Mouse (Mus musculus): ENCODE measurements around the gene Acadsb. TPM values are rescaled to one million over a fixed set of nuclear protein-coding genes. Genes with fewer than 3 reads are reported as not detected.
"Not testable (repeated sequence)": the region's sequence is repeated elsewhere in the genome, so short reads cannot be mapped to it uniquely, and the experiment has no call there.

The Acadsb gene
- 10 to 100 TPM; 93.3 to 99.4 TPM for total RNA-seq (2021)
- long read RNA-seq, experiment 1, full-length matches to known transcripts: 55 of 65 reads
- long read RNA-seq, experiment 1, partial matches to known transcripts: 1 of 65 reads
- long read RNA-seq, experiment 1, other reads (novel, unspliced or antisense): 9 of 65 reads
- long read RNA-seq, experiment 2, full-length matches to known transcripts: 30 of 36 reads
- long read RNA-seq, experiment 2, partial matches to known transcripts: 4 of 36 reads
- long read RNA-seq, experiment 2, other reads (novel, unspliced or antisense): 2 of 36 reads

DNA sequence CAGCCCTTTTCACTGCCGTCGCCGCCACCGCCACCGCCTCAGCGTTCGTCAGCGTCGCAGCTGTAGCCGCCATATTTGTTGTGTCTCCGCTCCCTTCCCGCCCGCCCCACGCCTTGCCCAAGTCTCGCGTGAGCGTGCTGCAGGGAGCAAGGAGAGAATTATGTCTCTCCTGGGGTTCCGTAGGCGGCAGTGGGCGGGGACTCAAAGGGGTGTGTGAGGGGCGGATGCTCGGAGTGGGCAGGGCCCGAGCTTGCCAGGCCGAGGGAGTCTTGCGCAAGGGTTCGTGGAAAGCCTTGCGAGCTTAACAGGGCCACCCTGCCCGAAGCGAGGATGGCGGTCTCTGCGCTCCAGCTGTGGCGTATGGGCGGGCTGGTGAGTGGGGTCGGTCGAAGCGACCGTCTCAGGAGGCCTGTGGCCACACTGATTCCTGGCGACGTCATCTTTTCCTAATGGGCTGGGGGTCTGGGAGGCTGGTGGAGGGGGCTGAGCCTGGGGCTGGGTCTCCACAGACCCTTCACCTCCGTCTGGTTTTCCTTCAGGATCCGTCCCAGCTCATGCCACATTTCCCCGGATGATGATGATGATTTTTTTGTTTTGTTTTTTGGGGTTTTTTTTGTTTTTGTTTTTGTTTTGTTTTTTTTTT lies at the start of gene Acadsb, which contains the start of gene Ikzf5:
Acadsb (plus strand) TSS at position 186 of the 643 bp plus-strand sequence.
Ikzf5 (minus strand) TSS at position 106 of the 643 bp plus-strand sequence.
- peak; percentile 99 to 100 for DNase-seq (ENCODE audit: low spot score in 2 of 2)

DNA sequence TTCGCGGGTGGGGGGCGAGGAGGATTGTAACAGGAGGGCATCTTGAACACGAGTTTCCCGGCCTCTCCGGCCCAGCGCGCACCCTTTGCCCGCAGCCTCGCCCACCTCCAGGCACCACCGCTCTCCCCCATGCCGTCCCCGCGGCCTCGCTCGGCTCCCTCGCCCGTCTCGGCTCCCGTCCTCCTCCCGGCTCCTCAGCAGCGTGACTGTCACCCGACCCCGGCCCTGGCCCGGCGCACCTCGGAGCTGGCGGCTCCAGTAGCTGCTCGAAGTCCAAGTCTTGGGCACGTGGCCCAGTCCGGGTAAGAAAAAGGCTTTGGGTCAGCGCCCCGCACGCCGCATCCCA lies 48.2 kb upstream of the Acadsb start:
- no peak for DNase-seq (ENCODE audit: low spot score in 2 of 2)

DNA sequence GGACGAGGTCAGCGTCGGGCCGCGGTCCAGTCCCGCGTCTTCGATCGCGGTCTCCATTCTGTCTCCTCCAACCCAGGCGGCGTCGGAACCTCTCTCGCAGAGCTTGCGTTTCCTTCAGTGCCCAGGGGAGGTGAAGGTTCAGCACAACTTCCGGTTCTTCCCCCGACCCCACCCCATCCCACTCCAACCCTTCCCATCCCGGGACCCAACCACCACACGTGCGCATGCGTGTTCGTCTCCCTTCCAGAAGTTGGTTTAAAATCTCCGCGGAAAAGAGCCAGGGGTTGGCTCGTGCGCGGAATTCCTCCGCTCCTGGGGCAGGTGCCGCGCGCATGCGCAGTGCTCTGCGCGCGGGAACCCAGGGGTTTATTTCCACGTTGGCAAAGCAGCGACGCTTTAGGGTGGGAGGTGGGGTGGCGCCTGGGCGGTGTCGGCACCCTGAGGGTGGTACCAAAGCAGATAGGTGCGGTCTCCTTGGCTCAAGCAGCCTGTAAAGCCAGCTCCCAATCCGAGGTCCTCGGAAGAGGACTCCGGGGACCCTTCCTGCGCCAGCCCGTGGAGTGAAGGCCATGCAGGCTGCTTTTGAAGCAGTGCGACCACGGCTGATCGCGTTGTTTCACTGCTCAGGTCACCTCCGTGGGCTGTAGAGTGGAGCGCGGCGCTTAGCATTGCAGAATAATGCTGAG lies 47.6 kb upstream of the Acadsb start, which contains the start of gene 2310057M21Rik:
2310057M21Rik (minus strand) TSS at position 145 of the 686 bp plus-strand sequence.
- peak; percentile 91 to 94 for DNase-seq (ENCODE audit: low spot score in 2 of 2)

DNA sequence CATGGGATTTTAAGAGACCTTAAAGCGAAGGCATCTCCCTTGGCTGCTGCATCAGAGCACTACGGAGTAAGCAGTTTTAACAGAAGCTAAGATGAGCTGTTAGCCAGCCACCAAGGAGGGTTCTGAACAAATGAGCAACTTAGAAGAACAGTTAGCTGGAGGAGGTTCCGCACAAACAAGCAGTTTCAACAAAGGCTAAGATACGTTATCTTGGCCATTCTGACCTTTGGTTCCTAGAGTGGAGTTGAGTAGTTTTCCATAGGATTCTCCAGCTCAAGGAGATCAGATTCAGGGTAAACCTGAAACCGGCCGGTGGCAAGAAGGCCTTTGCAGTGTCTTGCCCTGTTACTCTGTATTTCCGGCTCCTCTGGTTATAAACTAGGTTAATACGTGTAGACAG lies 46.3 kb upstream of the Acadsb start:
- no peak for DNase-seq (ENCODE audit: low spot score in 2 of 2)

DNA sequence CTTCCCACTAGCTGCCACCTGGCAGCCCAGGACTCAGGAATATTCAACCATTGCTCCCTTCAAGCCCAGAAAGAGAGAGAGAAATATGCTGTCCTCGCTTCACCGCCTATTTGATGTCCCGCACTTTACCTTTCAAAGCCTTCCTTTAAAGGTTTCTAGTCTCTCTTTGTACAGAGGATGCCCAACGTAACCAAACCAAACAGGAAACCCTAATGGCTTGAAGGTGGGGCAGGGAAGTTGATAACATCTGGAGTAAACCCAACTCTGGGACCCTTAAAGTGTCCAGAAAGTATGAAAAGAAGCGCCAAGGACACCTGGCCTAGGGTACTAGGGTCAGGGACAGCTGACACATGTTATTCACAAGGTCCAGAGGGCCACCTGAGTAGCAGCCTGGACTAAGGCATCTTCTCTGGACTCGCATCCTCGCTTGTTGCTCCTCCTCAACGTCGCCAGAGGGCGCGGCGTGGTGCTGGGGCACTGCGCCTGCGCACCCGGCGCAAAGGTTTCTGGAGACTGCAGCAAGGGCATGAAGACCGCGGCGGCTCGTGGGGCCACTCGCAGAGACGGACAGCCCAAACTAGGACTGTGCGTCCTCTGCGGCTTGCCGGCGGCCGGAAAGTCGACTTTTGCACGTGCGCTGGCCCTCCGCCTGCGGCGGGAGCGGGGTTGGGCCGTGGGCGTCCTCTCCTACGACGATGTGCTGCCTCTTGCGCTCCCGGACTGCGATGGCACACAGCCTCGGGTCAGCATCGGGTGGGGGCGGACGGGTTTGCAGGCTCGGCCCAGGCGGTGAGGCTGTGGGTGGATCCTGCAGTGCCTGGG lies 39.5 kb upstream of the Acadsb start, which contains the start of gene Pstk:
Pstk (plus strand) TSS at position 494 of the 822 bp plus-strand sequence.
- DNase-seq (ENCODE audit: low spot score in 2 of 2): peak; percentile 87 to 93

DNA sequence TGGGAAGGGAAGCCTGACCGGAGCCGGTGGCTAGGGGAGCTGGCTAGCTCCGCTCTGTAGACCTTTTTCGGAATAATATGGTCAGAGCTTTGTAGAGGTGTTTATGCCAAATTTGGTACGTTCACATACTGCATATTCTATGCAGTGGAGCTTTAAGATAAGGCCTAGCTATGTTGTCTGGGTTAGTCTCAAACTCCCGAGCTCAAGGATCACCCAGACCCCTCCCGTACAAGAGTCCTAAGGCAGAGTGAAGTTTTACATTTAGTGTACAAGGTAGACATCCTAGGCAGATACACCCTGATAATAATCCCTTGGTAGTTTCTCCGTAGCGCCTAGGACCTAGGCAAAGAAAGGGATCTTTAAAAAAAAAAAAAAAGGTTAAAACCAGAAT lies 38.9 kb upstream of the Acadsb start:
- no peak for DNase-seq (ENCODE audit: low spot score in 2 of 2)

DNA sequence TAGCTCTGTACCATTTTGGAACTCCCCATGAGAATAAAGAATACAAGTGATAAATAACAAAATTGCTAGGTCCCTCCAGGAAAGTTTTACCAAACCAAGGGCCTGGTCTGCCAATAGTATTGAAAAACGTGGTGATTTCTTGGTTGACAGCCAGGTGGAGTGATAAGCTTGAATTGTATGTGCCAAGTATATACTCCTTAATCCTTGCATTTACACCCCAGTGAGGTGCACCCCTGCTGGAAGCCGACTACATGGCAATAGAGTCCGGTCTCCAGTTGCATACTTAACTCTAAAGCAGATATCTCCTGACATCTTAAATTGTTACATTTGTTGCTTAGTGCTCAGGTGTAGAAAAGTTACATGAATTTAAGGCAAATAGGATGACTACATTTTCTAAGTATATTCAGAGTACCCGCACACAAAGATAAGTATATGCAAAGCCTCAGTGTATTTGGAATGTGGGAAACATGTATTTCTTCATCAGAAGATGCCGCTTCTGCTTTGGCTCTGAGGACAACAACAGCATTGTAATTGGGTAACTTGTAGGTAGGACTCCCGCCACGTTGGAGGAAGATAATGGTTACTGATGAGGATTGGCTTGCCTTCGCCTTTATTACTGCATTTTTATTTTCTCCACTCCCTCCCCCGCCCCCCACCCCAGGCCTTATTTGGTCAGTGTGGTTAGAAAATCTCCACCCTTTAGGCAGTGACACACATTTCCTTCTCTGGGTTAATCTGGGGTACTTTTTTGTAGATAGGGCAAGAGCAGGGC lies 38.3 kb upstream of the Acadsb start:
- no peak for DNase-seq (ENCODE audit: low spot score in 2 of 2)

DNA sequence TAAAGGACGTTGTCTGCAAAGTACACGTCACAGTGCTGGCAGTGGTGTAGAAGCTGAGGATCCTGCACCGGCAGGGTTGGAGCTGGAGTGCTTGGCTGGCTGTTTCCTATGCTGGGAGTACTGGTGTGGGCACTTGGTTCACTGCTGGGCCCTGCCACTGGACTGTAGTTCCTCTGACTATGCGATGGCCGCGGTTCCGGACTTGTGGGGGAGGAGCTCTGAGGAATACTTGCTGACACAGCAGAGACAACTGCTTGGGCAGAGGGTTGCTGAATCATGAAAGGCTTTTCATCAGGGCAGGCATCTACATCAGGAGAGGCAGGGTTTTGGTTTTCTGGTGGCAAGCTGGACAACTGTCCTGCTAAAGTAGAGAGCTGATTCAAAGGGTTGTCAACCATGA lies 18.6 kb upstream of the Acadsb start:
- DNase-seq (ENCODE audit: low spot score in 2 of 2): not testable (repeated sequence)

DNA sequence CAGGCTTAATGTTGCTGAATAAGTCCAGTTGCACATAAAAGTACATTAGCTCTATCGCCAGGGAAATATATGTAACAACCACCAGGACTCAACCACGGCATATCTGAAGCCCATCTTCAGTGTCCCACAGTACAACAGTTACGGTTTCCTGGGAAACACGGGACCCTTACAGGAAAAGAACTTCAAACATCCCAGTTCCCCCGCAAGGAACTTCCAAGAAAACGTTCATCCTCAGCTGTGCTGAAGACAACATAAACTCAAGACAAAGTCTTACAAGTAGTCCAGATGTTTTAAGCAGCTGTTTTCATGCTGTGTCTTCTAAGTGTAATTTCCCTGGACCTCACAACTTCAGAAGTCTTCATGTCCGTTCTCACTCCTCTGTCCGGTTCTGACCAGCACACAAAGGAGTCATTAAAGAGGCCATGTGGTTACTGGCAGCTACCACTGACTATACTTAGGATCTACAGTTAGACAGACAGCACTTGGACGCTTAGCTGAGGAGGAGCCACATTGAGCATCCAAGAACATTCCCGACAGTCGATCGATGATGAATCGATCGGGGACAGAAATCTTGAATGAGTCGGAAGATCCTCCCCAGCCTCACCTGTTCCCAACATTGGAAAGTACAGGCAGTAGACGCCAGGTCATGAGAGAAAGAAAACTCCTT lies 947 bp upstream of the Acadsb start:
- DNase-seq (ENCODE audit: low spot score in 2 of 2): no peak

DNA sequence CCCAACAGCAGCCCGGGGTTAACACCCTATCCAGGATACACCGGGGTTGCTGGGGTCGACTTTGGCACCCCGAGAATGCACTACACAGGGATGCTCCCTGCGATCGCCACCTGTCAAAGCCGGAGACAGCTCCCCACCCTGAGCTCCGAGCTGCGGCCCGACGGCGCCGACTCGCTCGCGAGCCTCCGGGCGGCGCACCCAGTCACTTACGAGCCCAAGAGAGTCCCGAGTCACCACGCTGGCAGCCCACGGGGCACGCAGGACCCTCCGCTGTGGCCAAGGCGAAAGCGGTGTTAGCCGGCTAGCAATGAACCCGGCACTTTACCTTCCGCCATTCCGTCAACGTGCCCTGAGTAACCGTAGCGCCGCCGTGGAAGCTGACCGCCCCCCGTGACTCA lies 414 bp upstream of the Acadsb start:
- DNase-seq (ENCODE audit: low spot score in 2 of 2): peak in 1 of 2 experiments; percentile 48

DNA sequence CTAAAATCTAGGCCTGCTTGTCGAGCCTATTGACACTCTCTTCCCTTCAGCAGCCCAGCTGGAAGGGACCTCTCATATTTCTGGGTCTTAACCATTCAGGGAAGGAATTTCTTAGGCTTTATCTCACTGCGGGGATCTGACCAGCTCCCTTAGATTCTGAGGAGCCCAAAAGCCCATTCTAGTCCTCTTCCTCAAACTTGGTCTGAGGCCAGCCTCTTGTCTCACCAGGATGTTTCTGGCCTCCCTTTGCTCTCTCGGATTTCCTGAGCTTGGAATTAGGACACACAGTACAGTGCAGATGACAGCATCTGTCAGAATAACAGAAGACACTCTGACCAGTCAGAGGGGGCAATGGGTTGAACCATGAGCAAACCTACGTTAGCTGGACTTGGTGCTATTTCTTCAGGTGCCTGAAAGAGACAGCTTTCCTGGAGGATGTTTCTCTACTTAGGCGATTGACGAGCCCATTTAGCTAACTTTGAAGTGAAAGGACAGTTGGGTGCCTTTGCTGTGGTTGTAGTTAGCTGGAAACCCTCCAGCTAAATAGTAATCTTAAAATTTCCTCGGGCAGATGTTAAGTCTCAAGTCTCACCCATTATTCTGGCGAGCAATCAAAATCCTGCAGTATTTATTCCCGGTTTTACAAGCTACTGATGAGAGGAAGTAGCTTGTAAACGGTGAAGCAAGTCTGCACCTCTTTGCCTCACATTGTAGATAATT lies 980 bp downstream of the Acadsb start:
- DNase-seq (ENCODE audit: low spot score in 2 of 2): no peak

DNA sequence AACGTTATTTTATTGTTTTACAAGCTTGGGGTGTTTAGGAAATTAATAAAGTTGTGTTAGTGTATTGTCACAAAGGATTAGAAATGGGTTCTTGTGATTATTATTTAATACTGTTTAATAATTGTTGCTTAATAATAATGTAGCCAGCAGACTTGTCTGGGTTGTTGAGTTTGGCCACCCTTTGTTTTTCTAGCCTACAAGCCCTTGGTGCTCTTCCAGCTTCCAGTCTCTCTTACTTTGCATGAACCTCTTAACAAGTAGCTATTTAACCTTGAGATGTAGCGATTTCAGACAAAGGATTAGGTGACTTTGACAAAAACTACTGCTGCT lies 1.5 kb downstream of the Acadsb start:
- no peak for DNase-seq (ENCODE audit: low spot score in 2 of 2)

DNA sequence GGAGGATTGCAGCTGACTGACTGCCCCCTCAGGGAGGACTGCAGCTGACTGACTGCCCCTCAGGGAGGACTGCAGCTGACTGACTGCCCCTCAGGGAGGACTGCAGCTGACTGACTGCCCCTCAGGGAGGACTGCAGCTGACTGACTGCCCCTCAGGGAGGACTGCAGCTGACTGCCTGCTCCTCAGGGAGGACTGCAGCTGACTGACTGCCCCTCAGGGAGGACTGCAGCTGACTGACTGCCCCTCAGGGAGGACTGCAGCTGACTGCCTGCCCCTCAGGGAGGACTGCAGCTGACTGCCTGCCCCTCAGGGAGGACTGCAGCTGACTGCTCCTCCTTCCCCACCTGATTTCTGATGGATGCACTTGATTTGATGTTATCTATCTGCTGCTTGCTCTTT lies 6.3 kb downstream of the Acadsb start:
- not testable (repeated sequence) for DNase-seq (ENCODE audit: low spot score in 2 of 2)

DNA sequence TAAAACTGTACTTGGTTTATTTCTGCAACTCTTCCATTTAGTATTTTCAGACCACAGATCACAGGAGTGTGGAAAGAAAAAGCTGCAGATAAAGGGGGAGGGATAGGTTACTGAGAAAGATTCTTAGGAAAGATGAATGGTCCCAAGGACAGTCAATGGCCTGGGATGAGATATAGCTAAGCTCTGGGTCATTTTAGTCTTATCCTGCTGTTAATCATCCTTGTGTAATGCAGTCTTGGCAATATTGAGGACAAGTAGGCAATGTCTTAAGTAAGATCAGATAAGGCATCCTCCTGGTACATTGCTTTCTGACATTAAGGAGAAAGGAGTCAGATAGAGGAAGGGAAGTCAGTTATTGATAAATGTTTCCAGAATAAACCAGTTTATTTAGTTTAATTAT lies 7.2 kb downstream of the Acadsb start:
- no peak for DNase-seq (ENCODE audit: low spot score in 2 of 2)

DNA sequence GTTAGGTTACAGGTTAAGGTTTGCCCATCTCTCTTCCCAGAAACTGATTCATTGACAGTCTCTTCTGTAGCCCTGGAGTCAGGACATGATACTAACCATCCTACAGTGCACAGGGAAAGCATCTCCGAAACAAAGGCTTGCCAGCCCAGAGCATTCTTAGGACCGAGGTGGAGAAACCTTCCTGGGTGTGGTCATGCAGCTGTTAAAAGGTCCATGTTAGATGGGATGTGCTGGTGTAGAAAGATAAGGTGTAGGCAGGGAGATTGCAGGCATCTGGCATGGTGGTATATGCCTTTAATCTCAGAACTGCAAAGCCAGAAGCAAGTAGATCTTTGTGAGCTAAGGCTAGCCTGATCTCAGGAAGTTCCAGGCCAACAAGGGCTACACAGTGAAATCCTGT lies 14.5 kb downstream of the Acadsb start:
- no peak for DNase-seq (ENCODE audit: low spot score in 2 of 2)

DNA sequence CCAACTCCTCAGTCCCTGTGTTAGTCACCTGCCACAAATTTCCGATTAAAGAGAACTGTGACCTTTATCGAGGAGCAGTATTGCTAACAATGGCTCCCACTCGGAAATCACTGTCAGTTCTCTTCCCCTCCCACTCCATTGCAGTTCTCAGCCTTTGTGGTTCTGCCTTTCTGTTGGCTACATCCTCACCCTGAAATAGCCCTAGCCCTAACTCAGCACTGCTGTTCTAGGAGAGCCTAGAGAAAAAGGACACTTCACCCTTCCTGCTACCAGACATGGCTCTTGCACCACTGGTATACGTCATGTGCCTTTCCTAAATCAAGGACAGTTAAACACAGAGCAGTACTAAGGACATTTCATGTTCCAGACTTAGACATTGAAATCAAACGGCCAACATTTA lies 16.9 kb downstream of the Acadsb start:
- no peak for DNase-seq (ENCODE audit: low spot score in 2 of 2)

DNA sequence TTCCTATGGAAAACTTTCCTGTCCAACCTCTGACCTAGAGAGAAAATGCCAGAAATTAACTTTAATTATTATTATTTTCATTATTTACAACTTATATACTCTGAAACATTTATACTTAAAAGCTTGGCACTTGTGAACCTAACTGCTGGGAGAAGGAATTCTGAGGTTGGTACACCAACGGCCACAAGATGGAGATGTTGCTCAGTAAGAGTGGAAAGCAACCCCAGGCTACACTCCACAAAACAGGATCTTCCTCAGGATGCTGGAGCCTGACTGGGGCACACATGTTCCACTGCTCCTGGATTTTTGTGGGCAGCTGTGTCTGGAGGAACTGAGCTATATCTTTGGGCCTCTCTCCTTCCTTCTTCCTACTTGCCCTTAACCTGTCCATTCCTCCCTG lies 21.8 kb downstream of the Acadsb start:
- DNase-seq (ENCODE audit: low spot score in 2 of 2): peak; percentile 49 to 58

DNA sequence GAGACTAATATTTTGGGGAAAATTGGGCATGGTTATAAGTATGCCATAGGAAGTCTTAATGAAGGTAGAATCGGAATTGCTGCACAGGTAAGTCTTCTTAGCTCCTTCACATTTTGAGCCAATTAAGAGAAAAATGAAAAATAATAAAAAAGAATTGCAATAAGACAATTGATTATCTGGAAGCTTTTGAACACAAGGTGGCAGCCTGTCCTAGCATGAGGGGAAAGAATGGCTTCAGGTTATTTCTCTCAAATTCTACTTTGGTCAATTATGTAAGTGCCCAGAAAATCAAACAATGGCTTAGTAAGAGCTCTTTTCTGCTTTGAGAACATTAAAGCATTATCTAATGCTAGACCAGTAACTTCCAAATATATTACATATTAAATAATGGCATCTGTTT lies 23.9 kb downstream of the Acadsb start:
- no peak for DNase-seq (ENCODE audit: low spot score in 2 of 2)

DNA sequence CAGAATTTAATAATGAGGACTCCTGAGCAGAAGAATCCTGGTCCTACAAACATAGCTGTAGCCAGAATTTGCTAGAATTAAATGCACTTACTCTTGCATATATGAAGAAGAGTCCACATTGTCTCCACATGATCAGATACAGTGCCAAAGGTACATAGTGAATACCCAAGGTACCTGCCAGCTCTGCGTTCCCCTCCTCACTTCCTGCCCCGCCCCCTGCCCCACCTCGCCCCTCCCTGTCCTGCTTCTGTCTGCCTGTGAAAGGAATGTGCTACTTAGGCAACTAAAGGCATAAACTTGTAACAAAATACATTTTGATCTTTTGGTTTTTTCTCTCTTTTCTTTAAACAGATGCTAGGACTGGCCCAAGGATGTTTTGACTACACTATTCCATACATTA lies 26.6 kb downstream of the Acadsb start:
- DNase-seq (ENCODE audit: low spot score in 2 of 2): no peak

DNA sequence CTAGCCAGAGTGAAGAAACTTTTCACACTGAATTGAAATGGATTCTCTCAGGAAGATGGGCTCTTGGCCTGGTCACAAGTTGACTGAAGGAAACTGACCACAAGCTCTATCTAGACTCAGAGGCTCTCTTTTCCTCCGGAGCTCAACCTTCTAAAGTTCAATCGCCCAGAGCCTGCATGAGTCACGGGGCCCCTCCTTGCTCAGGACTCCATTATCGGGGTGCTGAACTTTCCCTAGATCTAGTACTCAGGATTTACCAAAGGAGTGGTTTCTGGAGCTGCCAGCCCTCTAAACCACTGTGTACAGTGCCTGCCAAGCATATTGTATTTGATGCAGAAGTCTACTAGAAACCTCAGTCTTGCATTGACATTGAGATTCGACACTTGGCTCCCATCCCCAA lies 46.3 kb downstream of the Acadsb start:
- DNase-seq (ENCODE audit: low spot score in 2 of 2): no peak
